Mouse (Mus musculus): ENCODE measurements around the gene Exoc3l4.

- TF ChIP-seq EP300 (IDR thresholded peaks at IDR 0.05; ENCODE audit: low read depth in 1 of 2, low read length in 2 of 2) (no peak), SMC3 (IDR thresholded peaks at IDR 0.05; ENCODE audit: low read depth, low read length) (peak; percentile 91), RCOR1 (IDR thresholded peaks at IDR 0.05; ENCODE audit: low read depth, low read length) (no peak), CTCF (IDR thresholded peaks at IDR 0.05 in 2 of 3, conservative IDR thresholded peaks at IDR 0.05 in 1 of 3; ENCODE audit: control insufficient read depth in 1 of 3, insufficient read depth in 1 of 3, low read depth in 2 of 3, low read length in 3 of 3, poor library complexity in 1 of 3, severe bottlenecking in 1 of 3) (peak; percentile 73 to 80 (median 79)), USF2 (IDR thresholded peaks at IDR 0.05; ENCODE audit: borderline replicate concordance in 1 of 2, insufficient read depth in 1 of 2, low read depth in 1 of 2, low read length in 2 of 2) (no peak), MAZ (IDR thresholded peaks at IDR 0.05; ENCODE audit: low read depth, low read length) (no peak), POLR2A (IDR thresholded peaks at IDR 0.05; ENCODE audit: control insufficient read depth in 1 of 2, insufficient read depth in 1 of 2, low read depth in 1 of 2, low read length in 2 of 2, poor library complexity in 1 of 2) (no peak), MEF2A (IDR thresholded peaks at IDR 0.05; ENCODE audit: extremely low read depth, insufficient replicate concordance, low read depth, low read length, poor library complexity, severe bottlenecking) (no peak), TBP (IDR thresholded peaks at IDR 0.05; ENCODE audit: low read depth, low read length) (no peak), ZC3H11A (IDR thresholded peaks at IDR 0.05; ENCODE audit: low read depth, low read length) (peak; percentile 63; the same call in 1 of the 2 replicates), GATA1 (IDR thresholded peaks at IDR 0.05; ENCODE audit: low read depth, low read length) (no peak), USF1 (IDR thresholded peaks at IDR 0.05; ENCODE audit: low read depth, low read length) (no peak)
These were observed 63.1 kb downstream of the Exoc3l4 start for GRCm38 (mm10) chr12:111479917-111480316.
